Mouse (Mus musculus) fat pad, adult 2 months (tissue): Measurements from ENCODE around the gene Myh9.
"Not testable (repeated sequence)": the region's sequence is repeated elsewhere in the genome, so short reads cannot be mapped to it uniquely, and the experiment has no call there.

Experiments
- DNase-seq: peaks from one replicate; pipeline ENCODE4 v3.0.0-alpha.2; 2011; ENCODE audit warnings: low read depth, low spot score; ENCODE audit errors: extremely low read depth

The Myh9 gene

DNA sequence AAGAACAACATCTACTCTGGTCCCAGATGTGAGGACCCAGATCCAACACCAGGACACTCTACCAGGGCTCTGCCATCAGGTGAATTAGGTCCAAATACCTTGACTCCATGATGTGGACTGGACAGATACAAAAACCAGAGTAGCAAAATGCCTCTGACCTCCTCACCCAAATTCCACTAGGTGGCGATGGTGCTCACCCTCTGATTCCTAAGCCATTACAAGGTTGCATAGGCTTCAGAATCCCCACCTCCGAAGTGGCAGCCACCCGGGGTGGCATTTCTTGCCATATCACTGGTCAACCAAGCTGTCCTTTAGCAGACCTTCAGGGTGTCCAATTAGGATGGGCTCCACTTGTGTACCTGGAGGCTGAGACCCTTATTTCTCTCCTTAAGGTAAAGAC is 114.8 kb downstream of the Myh9 start:
- DNase-seq: not testable (repeated sequence)

- DNase-seq: not testable (repeated sequence)
Measured at GRCm38 (mm10) chr15:77725393-77726020, 116.5 kb downstream of the Myh9 start.

- not testable (repeated sequence) for DNase-seq
Measured at GRCm38 (mm10) chr15:77724208-77724911, 117.6 kb downstream of the Myh9 start.

- DNase-seq: not testable (repeated sequence)
Measured at GRCm38 (mm10) chr15:77721509-77721908, 120.5 kb downstream of the Myh9 start.

- not testable (repeated sequence) for DNase-seq
Measured at GRCm38 (mm10) chr15:77718240-77718639, 123.7 kb downstream of the Myh9 start.
